Mouse (Mus musculus) kidney, adult 2 months (tissue): ENCODE measurements at regions not wholly inside any gene's neighbourhood (a gene's known extent, or its start where the extent isn't known, plus 50 kb on each side); places are given as distances from the start of the nearest gene placed in this dataset.

Experiments used
- DNase-seq: peaks from one replicate; pipeline ENCODE4 v3.0.0; 2021
- H3K27ac ChIP-seq: fragments of 200-500 bp; 2 replicates; pipeline ENCODE4 v1.5.1; 2012; ENCODE audit warnings: low read depth, low read length, control low read depth, inconsistent platforms; ENCODE audit not compliant: insufficient read depth
- H3K27me3 ChIP-seq: fragments of 200-500 bp; replicated peaks from 2 replicates; pipeline ENCODE4 v1.6.1; 2012; ENCODE audit warnings: mild to moderate bottlenecking, moderate library complexity, low read length, inconsistent platforms; ENCODE audit not compliant: control insufficient read depth, insufficient read depth
- H3K36me3 ChIP-seq: fragments of 200-500 bp; 2 replicates; pipeline ENCODE4 v1.6.1; 2012; ENCODE audit warnings: mild to moderate bottlenecking, moderate library complexity, low read length, inconsistent platforms; ENCODE audit not compliant: control insufficient read depth, insufficient read depth
- H3K4me1 ChIP-seq: fragments of 200-500 bp; 2 replicates; pipeline ENCODE4 v1.6.1; 2011; ENCODE audit warnings: low read length; ENCODE audit not compliant: control insufficient read depth, insufficient read depth
- H3K4me3 ChIP-seq: fragments of 200-500 bp; 2 replicates; pipeline ENCODE4 v1.5.1; 2011; ENCODE audit warnings: mild to moderate bottlenecking, low read depth, low read length, control low read depth; ENCODE audit not compliant: insufficient read depth
- CTCF ChIP-seq: fragments of 200-500 bp; conservative IDR thresholded peaks from 2 replicates; pipeline ENCODE4 v1.5.1; 2011; ENCODE audit warnings: low read depth, mild to moderate bottlenecking, control low read depth, low read length, moderate library complexity, mixed read lengths; ENCODE audit not compliant: insufficient read depth, insufficient read length
- POLR2A ChIP-seq: fragments of 200-500 bp; IDR thresholded peaks from one replicate; pipeline ENCODE4 v1.6.1; 2011; ENCODE audit warnings: low read depth, low read length, control low read depth
- WGBS: fragments of 180-500 bp; shearing (Covaris S2); methylation state at CpG from one replicate; pipeline ENCODE4 v1.1.7; 2018; 5-methylcytosine and 5-hydroxymethylcytosine counted together

DNA sequence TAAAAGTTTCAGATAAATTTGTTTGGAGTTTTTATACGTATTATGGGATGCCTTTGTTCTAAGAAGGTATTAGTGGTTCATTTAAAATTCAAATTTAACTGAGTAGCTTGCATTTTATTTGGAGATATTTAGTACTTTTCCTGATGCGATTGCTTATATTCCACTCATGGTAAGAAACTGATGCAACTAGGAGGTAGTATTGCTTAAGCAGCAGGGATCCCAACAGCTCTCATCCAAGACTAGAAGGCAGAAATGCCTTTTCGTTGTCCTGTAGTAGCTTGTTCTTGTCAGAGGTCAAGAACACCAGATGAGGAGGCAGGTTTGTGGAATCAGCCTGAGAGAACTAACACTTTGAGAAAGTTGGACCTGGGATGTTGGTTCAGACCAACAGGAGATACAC is 120.5 kb downstream of the C1d start:
- WGBS = 85% methylated on average over 3 of the region's 3 CpGs
- no peaks in the 10 kb centered on the region for H3K36me3 ChIP-seq
- H3K27me3 ChIP-seq = no peaks in the 10 kb centered on the region
- DNase-seq = no peak
- no peaks in the 10 kb centered on the region for H3K4me1 ChIP-seq
- no peak overlapping the region for H3K27ac ChIP-seq
- H3K4me3 ChIP-seq = no peak overlapping the region
- TF ChIP-seq POLR2A (no peak), CTCF (no peak)

DNA sequence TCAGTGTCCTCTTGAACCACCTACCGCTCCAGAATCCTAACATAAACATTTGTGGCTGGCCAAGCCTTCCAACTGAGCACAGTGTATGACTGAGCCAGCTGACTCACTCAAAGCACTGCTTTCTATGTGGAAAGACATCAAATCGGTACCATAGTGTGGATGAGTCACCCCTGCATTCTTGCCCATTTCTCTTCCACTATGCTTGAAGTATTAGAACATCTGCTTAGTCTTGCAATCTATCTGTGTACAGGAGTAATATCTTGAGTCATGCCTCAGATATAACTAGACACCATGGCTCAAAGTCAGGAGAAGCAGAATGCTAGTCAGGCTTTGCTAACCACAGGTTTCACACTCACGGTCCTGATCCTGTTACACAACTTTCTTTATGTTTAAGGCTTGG is 129.4 kb downstream of the C1d start:
- no peaks in the 10 kb centered on the region for H3K4me1 ChIP-seq
- no peak overlapping the region for H3K4me3 ChIP-seq
- no peak overlapping the region for H3K27ac ChIP-seq
- no peaks in the 10 kb centered on the region for H3K36me3 ChIP-seq
- TF ChIP-seq POLR2A = no peak
- TF ChIP-seq CTCF = no peak
- WGBS = 80% methylated on average over 3 of the region's 3 CpGs
- no peak for DNase-seq
- H3K27me3 ChIP-seq = no peaks in the 10 kb centered on the region

DNA sequence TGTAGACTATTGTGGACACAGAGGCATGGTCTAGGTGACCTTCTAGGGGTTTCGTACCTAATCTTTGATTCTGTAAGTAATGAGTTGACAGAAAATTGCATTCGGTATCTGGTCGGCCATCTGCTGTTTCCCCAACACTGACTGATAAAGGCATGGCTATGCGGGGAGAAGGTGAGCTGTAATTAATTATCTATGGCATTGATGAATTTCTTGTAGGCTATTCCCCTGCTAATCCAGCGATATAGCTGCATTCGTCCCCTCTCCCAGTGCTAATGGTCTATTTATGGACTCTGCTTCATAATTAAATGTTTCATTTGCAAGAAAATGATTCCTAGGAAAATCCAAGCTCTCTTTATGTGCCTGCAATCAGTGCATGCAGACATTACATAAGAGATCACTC is 136.5 kb downstream of the C1d start:
- TF ChIP-seq POLR2A (no peak), CTCF (no peak)
- Histone ChIP-seq H3K27ac (no peak overlapping the region), H3K4me1 (no peaks in the 10 kb centered on the region), H3K36me3 (no peaks in the 10 kb centered on the region), H3K27me3 (no peaks in the 10 kb centered on the region), H3K4me3 (no peak overlapping the region)
- WGBS = 81% methylated on average over 6 of the region's 6 CpGs
- DNase-seq = no peak

- H3K4me1 ChIP-seq = no peaks in the 10 kb centered on the region
- H3K4me3 ChIP-seq = no peak overlapping the region
- no peak for DNase-seq
- H3K36me3 ChIP-seq = no peaks in the 10 kb centered on the region
- H3K27ac ChIP-seq = no peak overlapping the region
- H3K27me3 ChIP-seq = no peaks in the 10 kb centered on the region
- WGBS = 18% methylated on average over 1 of the region's 1 CpGs
- TF ChIP-seq CTCF = no peak
- no peak for TF ChIP-seq POLR2A
Observed at GRCm38 (mm10) chr11:17414531-17414930, 157.2 kb downstream of the C1d start.

DNA sequence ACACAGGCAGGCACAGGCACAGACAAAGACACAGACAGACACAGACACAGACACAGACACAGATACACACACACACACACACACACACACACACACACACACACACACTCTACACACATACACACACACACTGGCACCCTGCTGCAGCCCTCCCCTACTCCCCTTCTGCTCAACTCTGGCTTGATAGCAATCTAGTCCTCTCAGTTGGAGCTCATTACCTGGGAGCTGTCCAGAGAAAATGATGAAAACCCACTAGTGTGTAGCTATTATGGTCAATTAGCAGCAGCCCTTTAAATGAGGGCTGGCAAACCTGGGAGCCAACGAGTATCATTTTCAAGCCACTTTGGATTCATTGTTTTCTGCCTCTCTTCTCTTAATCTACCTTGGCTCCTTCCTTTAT is 157.8 kb downstream of the C1d start:
- no peak for DNase-seq
- H3K27ac ChIP-seq = no peak overlapping the region
- no peaks in the 10 kb centered on the region for H3K36me3 ChIP-seq
- TF ChIP-seq CTCF = no peak
- TF ChIP-seq POLR2A = no peak
- H3K4me1 ChIP-seq = no peaks in the 10 kb centered on the region
- 28% methylated on average over 1 of the region's 1 CpGs for WGBS
- no peaks in the 10 kb centered on the region for H3K27me3 ChIP-seq
- H3K4me3 ChIP-seq = no peak overlapping the region

- no peaks in the 10 kb centered on the region for H3K27me3 ChIP-seq
- 56% methylated on average over 4 of the region's 4 CpGs for WGBS
- DNase-seq = no peak
- H3K4me3 ChIP-seq = no peak overlapping the region
- H3K4me1 ChIP-seq = no peaks in the 10 kb centered on the region
- no peaks in the 10 kb centered on the region for H3K36me3 ChIP-seq
- TF ChIP-seq CTCF (no peak), POLR2A (no peak)
- H3K27ac ChIP-seq = no peak overlapping the region
Observed at GRCm38 (mm10) chr11:17417656-17418289, 160.4 kb downstream of the C1d start.

GRCm38 (mm10) chr11:17442133-17442532 is 184.8 kb downstream of the C1d start:
- no peaks in the 10 kb centered on the region for H3K36me3 ChIP-seq
- 40% methylated on average over 4 of the region's 4 CpGs for WGBS
- no peaks in the 10 kb centered on the region for H3K27me3 ChIP-seq
- H3K4me3 ChIP-seq = no peak overlapping the region
- no peaks in the 10 kb centered on the region for H3K4me1 ChIP-seq
- no peak for DNase-seq
- no peak overlapping the region for H3K27ac ChIP-seq
- TF ChIP-seq POLR2A (no peak), CTCF (no peak)
